Mouse (Mus musculus) forebrain, embryonic 11.5 days (tissue): ENCODE measurements around the gene Sapcd1. TPM values are rescaled to one million over a fixed set of nuclear protein-coding genes. Genes with fewer than 3 reads are reported as not detected.

Source experiments
- polyA plus RNA-seq: library from polyadenylated mRNA; unstranded; fragments of >200 nt; fragmentation: Nextera tagmentation; extraction: Ambion mirVana; gene quantifications from 2 replicates; pipeline ENCODE4 v1.2.1, GENCODE M21; 2014

Gene Sapcd1
- polyA plus RNA-seq, 1 experiment from 2014 or later, result 4.1 TPM

Other genes with a start within 250 kb of the Sapcd1 start
- gene Cyp21a1, start 223.5 kb downstream of the Sapcd1 start, polyA plus RNA-seq, result not detected in 2 replicates
- gene Stk19, start 191.1 kb downstream of the Sapcd1 start, polyA plus RNA-seq, result 26.3 and 28.3 TPM in 2 replicates
- 78.5 and 84.9 TPM in 2 replicates for gene Dxo, start 191.0 kb downstream of the Sapcd1 start, polyA plus RNA-seq
- gene Skiv2l, start 177.8 kb downstream of the Sapcd1 start, polyA plus RNA-seq, result 53.1 and 55.1 TPM in 2 replicates
- gene Nelfe, start 177.6 kb downstream of the Sapcd1 start, polyA plus RNA-seq, result 143 and 144 TPM in 2 replicates
- gene Cfb, start 165.5 kb downstream of the Sapcd1 start, polyA plus RNA-seq, result 2.6 and 3.3 TPM in 2 replicates
- 2.1 and 2.8 TPM in 2 replicates for gene Zbtb12, start 148.5 kb downstream of the Sapcd1 start, polyA plus RNA-seq
- not detected in 2 replicates for gene Gm20547, start 146.0 kb downstream of the Sapcd1 start, polyA plus RNA-seq
- 1.1 and 1.7 TPM in 2 replicates for gene C2, start 129.8 kb downstream of the Sapcd1 start, polyA plus RNA-seq
- gene Ehmt2, start 129.5 kb downstream of the Sapcd1 start, polyA plus RNA-seq, result 90.4 and 96.8 TPM in 2 replicates
- gene Slc44a4, start 113.5 kb downstream of the Sapcd1 start, polyA plus RNA-seq, result not detected in 2 replicates
- 12.8 and 13.4 TPM in 2 replicates for gene Neu1, start 96.8 kb downstream of the Sapcd1 start, polyA plus RNA-seq
- gene Hspa1b, start 68.8 kb downstream of the Sapcd1 start, polyA plus RNA-seq, result 0.24 TPM in 1 of 2 replicates, not detected in the other
- gene Gm20481, start 58.1 kb downstream of the Sapcd1 start, polyA plus RNA-seq, result not detected in 2 replicates
- gene Hspa1a, start 55.9 kb downstream of the Sapcd1 start, polyA plus RNA-seq, result 1.6 TPM in 2 replicates
- 1.7 and 1.8 TPM in 2 replicates for gene Hspa1l, start 55.3 kb downstream of the Sapcd1 start, polyA plus RNA-seq
- 288 and 292 TPM in 2 replicates for gene Lsm2, start 46.2 kb downstream of the Sapcd1 start, polyA plus RNA-seq
- 169 and 174 TPM in 2 replicates for gene Vars, start 27.0 kb downstream of the Sapcd1 start, polyA plus RNA-seq
- gene Vwa7, start 11.4 kb downstream of the Sapcd1 start, polyA plus RNA-seq, result 0.15 and 0.27 TPM in 2 replicates
- gene Msh5, start 18.7 kb upstream of the Sapcd1 start, polyA plus RNA-seq, result 5.8 and 7.9 TPM in 2 replicates
- 67.7 and 74.5 TPM in 2 replicates for gene Clic1, start 21.9 kb upstream of the Sapcd1 start, polyA plus RNA-seq
- gene Ddah2, start 31.0 kb upstream of the Sapcd1 start, polyA plus RNA-seq, result 489 and 543 TPM in 2 replicates
- 0.20 TPM in 1 of 2 replicates, not detected in the other for gene Ly6g6c, start 37.4 kb upstream of the Sapcd1 start, polyA plus RNA-seq
- gene Mpig6b, start 38.2 kb upstream of the Sapcd1 start, polyA plus RNA-seq, result 1.3 and 1.6 TPM in 2 replicates
- 0.39 and 0.57 TPM in 2 replicates for gene Ly6g6e, start 48.9 kb upstream of the Sapcd1 start, polyA plus RNA-seq
- 1.7 and 1.8 TPM in 2 replicates for gene Ly6g6d, start 50.0 kb upstream of the Sapcd1 start, polyA plus RNA-seq
- gene Ly6g6f, start 57.6 kb upstream of the Sapcd1 start, polyA plus RNA-seq, result 0.72 and 0.88 TPM in 2 replicates
- gene Abhd16a, start 61.2 kb upstream of the Sapcd1 start, polyA plus RNA-seq, result 52.6 and 53.8 TPM in 2 replicates
- not detected in 2 replicates for gene Ly6g5c, start 80.3 kb upstream of the Sapcd1 start, polyA plus RNA-seq
- 1.4 and 1.9 TPM in 2 replicates for gene Ly6g5b, start 87.4 kb upstream of the Sapcd1 start, polyA plus RNA-seq
- gene Gpank1, start 93.4 kb upstream of the Sapcd1 start, polyA plus RNA-seq, result 29.5 and 33.7 TPM in 2 replicates
- gene Csnk2b, start 94.0 kb upstream of the Sapcd1 start, polyA plus RNA-seq, result 296 and 297 TPM in 2 replicates
- 8.6 and 8.7 TPM in 2 replicates for gene D17H6S53E, start 98.4 kb upstream of the Sapcd1 start, polyA plus RNA-seq
- gene Apom, start 104.0 kb upstream of the Sapcd1 start, polyA plus RNA-seq, result 0.64 and 0.88 TPM in 2 replicates
- 96.6 and 100 TPM in 2 replicates for gene Bag6, start 107.2 kb upstream of the Sapcd1 start, polyA plus RNA-seq
- 277 and 281 TPM in 2 replicates for gene Prrc2a, start 136.9 kb upstream of the Sapcd1 start, polyA plus RNA-seq
- gene Aif1, start 148.1 kb upstream of the Sapcd1 start, polyA plus RNA-seq, result 2.9 and 3.5 TPM in 2 replicates
- gene Lst1, start 160.4 kb upstream of the Sapcd1 start, polyA plus RNA-seq, result 3.8 and 4.7 TPM in 2 replicates
- gene Ltb, start 166.4 kb upstream of the Sapcd1 start, polyA plus RNA-seq, result 0.17 and 0.41 TPM in 2 replicates
- not detected in 2 replicates for gene Tnf, start 174.0 kb upstream of the Sapcd1 start, polyA plus RNA-seq
- not detected in 2 replicates for gene Lta, start 177.3 kb upstream of the Sapcd1 start, polyA plus RNA-seq
- 0.85 TPM in 1 of 2 replicates, not detected in the other for gene Gm16181, start 192.8 kb upstream of the Sapcd1 start, polyA plus RNA-seq
- gene Atp6v1g2, start 205.6 kb upstream of the Sapcd1 start, polyA plus RNA-seq, result 12.1 and 14.2 TPM in 2 replicates
- gene Nfkbil1, start 207.8 kb upstream of the Sapcd1 start, polyA plus RNA-seq, result 4.3 and 5.5 TPM in 2 replicates
- 717 and 756 TPM in 2 replicates for gene Ddx39b, start 213.7 kb upstream of the Sapcd1 start, polyA plus RNA-seq
- 45.8 and 51.2 TPM in 2 replicates for gene H2-D1, start 234.7 kb upstream of the Sapcd1 start, polyA plus RNA-seq